Mouse (Mus musculus) embryonic facial prominence, embryonic 14.5 days (tissue): ENCODE results near the gene Rpl28. TPM values are rescaled to one million over a fixed set of nuclear protein-coding genes. Genes with fewer than 3 reads are reported as not detected.
A peak's percentile ranks its signal among the peaks of the same experiment; 100 is the strongest.

ENCODE experiments used
- ATAC-seq: fragments of 200-750 bp; cut with Nextera tagmentation; 2 replicates; pipeline ENCODE4 v1.8.0; 2017; ENCODE audit warnings: low read depth, moderate number of reproducible peaks, moderate TSS enrichment
- DNase-seq: peaks from one replicate; pipeline ENCODE4 v3.0.0-alpha.2; 2015; ENCODE audit warnings: low spot score
- H3K27ac ChIP-seq: fragments of 300-500 bp; sonication (generic); replicated peaks from 2 replicates; pipeline ENCODE4 v1.5.1; 2014; ENCODE audit warnings: low read depth, mild to moderate bottlenecking, low read length, moderate library complexity
- H3K27me3 ChIP-seq: fragments of 300-500 bp; sonication (generic); replicated peaks from 2 replicates; pipeline ENCODE4 v1.6.1; 2014; ENCODE audit warnings: low read length; ENCODE audit not compliant: control insufficient read depth, insufficient read depth
- H3K36me3 ChIP-seq: fragments of 300-500 bp; sonication (generic); 2 replicates; pipeline ENCODE4 v1.6.1; 2014; ENCODE audit warnings: low read length, mixed read lengths; ENCODE audit not compliant: control insufficient read depth, insufficient read depth
- H3K4me1 ChIP-seq: fragments of 300-500 bp; sonication (generic); 2 replicates; pipeline ENCODE4 v1.6.1; 2014; ENCODE audit warnings: antibody characterized with exemption, low read length; ENCODE audit not compliant: control insufficient read depth, insufficient read depth
- H3K4me2 ChIP-seq: fragments of 300-500 bp; sonication (generic); 2 replicates; pipeline ENCODE4 v1.6.1; 2014; ENCODE audit warnings: low read depth, mild to moderate bottlenecking, low read length, moderate library complexity, mixed read lengths
- H3K4me3 ChIP-seq: fragments of 300-500 bp; sonication (generic); 2 replicates; pipeline ENCODE4 v1.5.1; 2014; ENCODE audit warnings: low read depth, mild to moderate bottlenecking, low read length
- H3K9ac ChIP-seq: fragments of 300-500 bp; sonication (generic); 2 replicates; pipeline ENCODE4 v1.6.1; 2014; ENCODE audit warnings: low read depth, mild to moderate bottlenecking, low read length, moderate library complexity, mixed read lengths
- H3K9me3 ChIP-seq: fragments of 300-500 bp; sonication (generic); 2 replicates; pipeline ENCODE4 v1.6.1; 2016; ENCODE audit warnings: low read length; ENCODE audit not compliant: control insufficient read depth
- WGBS: fragments of 180-500 bp; shearing (Covaris S2); extraction: QIAGEN DNeasy Blood & Tissue Kit; methylation state at CpG from one replicate; pipeline ENCODE4 v1.1.7; 2014; 5-methylcytosine and 5-hydroxymethylcytosine counted together
- polyA plus RNA-seq: library from polyadenylated mRNA; unstranded; fragments of >200 nt; fragmentation: Nextera tagmentation; extraction: Ambion mirVana; gene quantifications from 2 replicates; pipeline ENCODE4 v1.2.1, GENCODE M21; 2014

Gene Rpl28
- polyA plus RNA-seq, 1 experiment from 2014 or later: 300 TPM

DNA sequence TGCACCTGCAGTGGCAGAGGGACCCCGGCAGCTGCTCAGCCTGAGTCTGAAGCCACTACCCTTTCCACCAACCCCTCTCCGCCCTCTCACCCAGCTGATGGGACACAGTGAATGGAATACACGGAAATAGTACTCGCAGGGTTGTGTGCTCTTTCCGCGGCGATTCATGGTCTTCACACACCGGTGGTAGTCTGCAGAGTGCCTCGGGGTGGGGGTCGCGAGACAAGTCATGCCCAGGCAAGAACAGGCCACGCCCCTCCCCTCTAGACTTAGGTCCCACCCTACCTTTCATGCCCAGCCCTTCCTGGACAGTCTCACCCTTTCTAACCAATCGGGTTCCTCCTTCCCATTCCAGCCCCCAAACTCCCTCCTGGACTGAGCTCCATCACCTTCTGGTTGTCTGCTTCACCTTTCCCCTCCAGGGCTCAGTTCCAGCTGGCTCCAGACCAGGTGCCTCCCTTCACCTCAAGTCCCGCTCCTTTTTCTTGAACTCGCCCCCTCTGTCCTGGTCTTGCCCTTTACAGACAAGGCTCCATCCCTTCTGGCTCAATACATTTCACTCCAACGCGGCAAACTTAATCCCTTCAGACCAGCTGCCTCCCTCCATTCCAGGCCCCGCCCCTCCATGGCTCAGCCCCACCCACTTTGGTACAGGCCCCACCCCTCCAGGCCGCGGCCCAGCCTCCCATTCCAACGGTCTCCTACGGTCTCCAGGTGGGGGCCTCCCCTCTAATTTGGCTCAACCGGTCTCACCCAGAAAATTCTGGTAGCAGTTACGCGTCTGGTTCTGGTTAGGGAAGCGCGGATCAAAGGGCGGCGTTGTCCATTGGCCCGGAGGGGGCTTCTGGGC lies 40.5 kb upstream of the Rpl28 start:
- peak overlapping the region; percentile 26 for H3K9ac ChIP-seq
- ATAC-seq (peak; percentile 78), DNase-seq (peak; percentile 57)
- peak overlapping the region; percentile 41 for H3K4me3 ChIP-seq
- H3K4me1 ChIP-seq: peaks cover 14% of the 10 kb centered on the region
- 0 out of 2 replicates have a peak, but pooled peaks cover under 1% of the 10 kb centered on the region for H3K36me3 ChIP-seq
- H3K9me3 ChIP-seq: no peaks in the 10 kb centered on the region
- H3K27ac ChIP-seq: peak overlapping the region; percentile 53
- H3K4me2 ChIP-seq: peak overlapping the region; percentile 63
- WGBS: 2% methylated on average over 28 of the region's 30 CpGs
- H3K27me3 ChIP-seq: no peaks in the 10 kb centered on the region

DNA sequence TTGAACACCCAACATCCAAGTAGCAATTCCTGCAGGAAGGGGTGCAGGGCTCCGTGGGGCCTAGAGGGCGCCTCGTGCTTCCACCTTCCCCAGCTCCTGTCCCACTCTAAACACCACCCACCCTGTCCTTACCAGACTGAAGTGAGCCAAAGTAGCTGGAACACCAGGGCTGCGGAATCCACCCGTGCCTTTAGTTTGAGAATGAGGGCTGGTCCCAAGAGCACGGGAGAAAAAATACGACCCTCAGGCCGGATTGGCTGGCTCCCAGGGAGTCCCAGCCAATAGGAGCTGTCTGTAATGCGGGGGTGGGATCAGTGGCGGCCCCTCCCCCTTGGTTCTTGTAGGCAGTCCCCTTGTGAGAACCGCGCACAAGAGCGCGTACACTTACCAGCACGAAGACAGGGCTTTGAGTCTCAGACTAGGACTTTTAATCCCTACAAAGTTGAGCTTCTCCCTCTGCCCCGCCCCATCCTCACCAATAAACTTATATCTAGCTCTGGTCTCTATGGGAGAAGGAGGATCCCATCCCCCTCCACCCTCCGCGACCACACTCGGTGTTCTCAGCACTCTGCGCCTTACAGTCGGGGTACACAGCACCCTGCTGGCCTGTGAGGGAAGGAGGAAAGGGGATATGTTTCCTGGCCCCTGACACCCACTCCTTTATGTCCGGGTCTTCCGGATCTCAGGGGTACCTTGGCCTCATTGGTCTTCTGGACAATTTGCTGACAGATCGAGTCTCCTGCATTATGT lies 39.7 kb upstream of the Rpl28 start, which contains the start of gene Cox6b2:
Cox6b2 (minus strand) TSS at position 274 of the 750 bp plus-strand sequence.
- peaks cover 14% of the 10 kb centered on the region for H3K4me1 ChIP-seq
- peak; percentile 97 for DNase-seq
- no peaks in the 10 kb centered on the region for H3K27me3 ChIP-seq
- 4% methylated on average over 24 of the region's 24 CpGs for WGBS
- H3K9ac ChIP-seq: peak within 1 kb of the TSS; percentile 26
- peak; percentile 94 for ATAC-seq
- H3K36me3 ChIP-seq: no peaks in the 10 kb centered on the region
- no peaks in the 10 kb centered on the region for H3K9me3 ChIP-seq
- H3K27ac ChIP-seq: peak within 1 kb of the TSS; percentile 53
- peak within 1 kb of the TSS; percentile 41 for H3K4me3 ChIP-seq
- peak within 1 kb of the TSS; percentile 63 for H3K4me2 ChIP-seq

DNA sequence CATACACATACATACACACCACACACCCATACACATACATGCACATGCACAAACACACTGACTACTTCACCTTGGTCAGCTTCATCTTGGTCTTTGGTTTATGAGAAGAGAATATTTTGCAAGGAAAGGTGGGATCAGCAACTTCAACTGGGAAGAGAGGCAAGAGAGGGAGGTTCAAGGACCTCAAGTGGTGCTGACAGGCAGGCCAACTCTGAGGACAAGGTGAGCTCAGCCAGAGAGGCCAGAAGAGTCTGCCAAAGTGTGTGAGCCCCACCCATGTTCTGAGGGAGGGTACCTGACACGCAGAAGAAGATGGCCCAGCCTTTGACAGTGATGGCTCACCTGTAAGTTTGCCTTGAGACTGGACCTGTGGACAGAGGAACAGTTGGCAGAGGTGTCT lies 33.0 kb upstream of the Rpl28 start:
- ATAC-seq (no peak), DNase-seq (no peak)
- no peaks in the 10 kb centered on the region for H3K4me1 ChIP-seq
- no peaks in the 10 kb centered on the region for H3K36me3 ChIP-seq
- no peak overlapping the region for H3K4me2 ChIP-seq
- WGBS: 44% methylated on average over 1 of the region's 1 CpGs
- no peak overlapping the region for H3K27ac ChIP-seq
- no peaks in the 10 kb centered on the region for H3K27me3 ChIP-seq
- H3K9ac ChIP-seq: no peak overlapping the region
- H3K4me3 ChIP-seq: no peak overlapping the region
- H3K9me3 ChIP-seq: no peaks in the 10 kb centered on the region

DNA sequence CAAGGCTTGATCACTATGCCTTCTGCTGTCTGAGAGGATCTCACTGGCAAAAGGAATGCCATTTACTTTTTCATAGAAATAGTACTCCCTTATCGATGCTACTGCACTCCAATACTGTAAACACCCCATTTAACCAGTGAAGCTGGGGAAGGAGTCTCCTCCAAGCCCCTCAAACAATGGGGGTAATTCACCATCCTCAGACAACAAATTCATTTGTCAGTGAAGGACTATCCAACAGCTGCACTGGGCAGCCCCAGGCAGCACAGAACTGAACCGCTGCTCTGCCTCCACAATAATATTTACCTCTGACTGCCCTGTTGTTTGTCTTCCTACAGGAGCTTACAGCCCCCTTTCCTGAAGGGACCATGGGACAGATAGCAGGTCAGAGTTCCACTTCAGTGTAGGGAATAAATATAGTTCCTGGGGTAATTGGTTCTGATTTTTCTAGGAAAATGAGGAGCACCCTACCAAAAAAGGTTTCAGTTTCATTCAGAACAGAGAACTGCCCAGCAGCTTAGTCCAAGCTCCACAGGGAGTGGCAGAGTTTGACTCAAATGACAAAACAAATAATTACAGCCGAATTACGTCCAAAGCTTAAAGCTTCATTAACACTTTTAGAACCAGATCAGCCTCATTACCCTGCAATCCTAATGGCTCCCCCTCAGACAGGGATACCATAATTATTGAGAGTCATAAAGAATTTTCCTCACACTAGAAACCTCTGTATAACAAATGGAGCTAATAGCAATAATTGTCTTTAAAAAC lies 27.5 kb upstream of the Rpl28 start:
- Histone ChIP-seq H3K27me3 (no peaks in the 10 kb centered on the region), H3K9ac (no peak overlapping the region), H3K36me3 (no peaks in the 10 kb centered on the region), H3K9me3 (no peaks in the 10 kb centered on the region), H3K4me1 (peaks cover 5% of the 10 kb centered on the region; the same call in 1 of the 2 replicates), H3K27ac (no peak overlapping the region), H3K4me2 (no peak overlapping the region), H3K4me3 (no peak overlapping the region)
- 11% methylated on average over 4 of the region's 4 CpGs for WGBS
- ATAC-seq: no peak
- DNase-seq: no peak

DNA sequence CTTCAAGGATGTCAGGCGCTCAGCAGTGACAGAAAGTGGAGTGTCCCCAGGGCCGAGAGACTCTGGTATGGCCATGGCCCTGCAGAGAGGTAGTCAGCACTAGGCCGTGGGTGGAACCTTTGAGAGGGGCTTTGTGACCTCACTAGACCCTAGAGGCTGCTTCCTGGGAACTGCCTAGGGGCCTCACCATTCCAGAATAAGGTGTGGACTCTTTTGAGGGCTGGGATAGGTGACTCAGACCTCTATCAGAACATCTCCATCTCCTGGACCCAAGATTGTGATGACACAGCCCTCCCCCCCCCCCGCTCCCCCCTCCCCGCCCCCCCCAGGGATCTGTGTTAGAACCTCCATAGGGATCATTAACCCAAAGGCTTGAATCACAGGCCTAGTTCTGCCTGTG lies 21.5 kb upstream of the Rpl28 start, which contains the start of gene Fam71e2:
Fam71e2 (minus strand) TSS at position 101 of the 400 bp plus-strand sequence.
- no peaks in the 10 kb centered on the region for H3K9me3 ChIP-seq
- H3K4me1 ChIP-seq: no peaks in the 10 kb centered on the region
- DNase-seq: no peak
- H3K27ac ChIP-seq: no peak within 1 kb of the TSS
- H3K9ac ChIP-seq: no peak within 1 kb of the TSS
- ATAC-seq: no peak
- 69% methylated on average over 4 of the region's 5 CpGs for WGBS
- H3K4me3 ChIP-seq: no peak within 1 kb of the TSS
- no peak within 1 kb of the TSS for H3K4me2 ChIP-seq
- H3K27me3 ChIP-seq: peaks cover 11% of the 10 kb centered on the region
- no peaks in the 10 kb centered on the region for H3K36me3 ChIP-seq

DNA sequence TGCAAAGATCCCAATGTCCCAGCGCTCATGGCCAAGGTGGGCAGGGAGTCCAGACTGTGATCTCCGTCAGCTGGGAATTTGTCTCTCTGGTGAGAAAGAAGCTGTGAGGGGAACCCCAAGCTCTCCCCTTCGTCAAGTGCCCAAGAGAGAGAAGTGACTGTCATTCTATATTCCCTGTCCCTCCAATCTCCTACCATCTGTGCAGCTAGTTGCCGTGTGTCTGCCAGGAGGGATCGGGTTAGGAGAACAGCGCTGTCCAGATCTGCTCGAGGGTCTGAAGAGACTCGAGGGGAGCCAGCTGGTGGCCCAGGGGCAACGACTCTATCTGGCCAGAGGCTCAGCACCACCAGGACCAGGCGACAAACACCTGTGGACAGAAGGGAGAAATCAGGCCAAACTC lies 16.5 kb upstream of the Rpl28 start:
- no peak for ATAC-seq

DNA sequence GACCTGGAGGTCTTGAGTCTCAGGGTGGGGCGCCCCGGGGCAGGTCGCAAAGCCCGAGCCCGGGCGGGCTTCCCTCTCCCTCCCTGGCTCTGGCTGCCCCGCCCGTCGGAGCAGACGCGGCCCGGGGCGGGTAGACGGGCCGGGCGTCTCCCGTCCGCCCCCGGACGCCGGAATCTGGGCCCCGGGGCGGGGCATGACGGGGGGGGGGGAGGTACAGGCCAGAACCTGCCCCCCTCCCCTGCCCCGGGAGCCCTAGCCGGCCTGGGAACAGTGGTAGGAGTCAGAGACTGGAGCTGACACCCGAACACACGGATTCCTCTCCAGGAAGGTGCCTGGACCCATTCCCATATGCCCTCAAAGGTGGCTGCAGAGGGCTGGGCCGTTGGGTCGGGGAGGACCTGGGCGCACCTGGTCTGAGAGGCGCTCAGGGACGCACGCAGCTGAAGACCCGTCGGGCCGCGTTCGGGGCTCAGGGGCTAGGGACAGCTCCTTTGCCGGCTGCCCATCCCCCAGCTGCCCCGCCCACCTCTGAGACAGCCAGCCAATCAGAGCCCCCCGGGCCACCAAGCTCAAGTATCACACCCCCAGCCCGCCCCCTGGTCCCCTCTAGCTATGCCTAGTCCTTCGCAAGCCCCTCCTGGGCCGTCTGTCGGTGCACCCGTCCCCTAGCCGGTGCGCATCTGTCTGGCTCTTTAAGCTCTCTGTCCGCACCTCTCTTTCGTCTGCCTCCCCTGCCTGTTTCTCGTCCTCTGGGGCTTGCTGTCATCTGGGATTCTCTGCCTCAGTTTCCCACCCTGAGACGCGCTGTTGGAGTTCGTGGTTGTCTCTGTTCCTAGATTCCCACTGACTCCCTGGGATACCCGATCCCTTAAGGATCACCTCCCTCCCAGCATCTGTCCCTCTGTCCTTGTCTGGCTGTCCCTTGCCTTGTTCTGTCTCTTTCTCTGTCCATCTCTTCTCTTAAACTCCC lies 15.5 kb upstream of the Rpl28 start:
- Histone ChIP-seq H3K27ac (no peak overlapping the region), H3K9me3 (no peaks in the 10 kb centered on the region), H3K4me1 (0 out of 2 replicates have a peak, but pooled peaks cover 3% of the 10 kb centered on the region), H3K4me2 (peak overlapping the region; percentile 60), H3K4me3 (peak overlapping the region; percentile 36), H3K36me3 (no peaks in the 10 kb centered on the region), H3K9ac (peak overlapping the region; percentile 48), H3K27me3 (peaks cover 48% of the 10 kb centered on the region)
- DNase-seq (peak; percentile 78), ATAC-seq (peak; percentile 79)
- WGBS: 0% methylated on average over 13 of the region's 56 CpGs

More for the DNA sequence above, 16.5 kb upstream of the Rpl28 start:
- Histone ChIP-seq H3K36me3 (no peaks in the 10 kb centered on the region), H3K27me3 (peaks cover 44% of the 10 kb centered on the region), H3K4me1 (0 out of 2 replicates have a peak, but pooled peaks cover 3% of the 10 kb centered on the region), H3K9ac (no peak overlapping the region), H3K4me3 (no peak overlapping the region), H3K9me3 (no peaks in the 10 kb centered on the region), H3K4me2 (no peak overlapping the region), H3K27ac (no peak overlapping the region)
- DNase-seq: no peak
- 52% methylated on average over 10 of the region's 10 CpGs for WGBS
